Mouse (Mus musculus): ENCODE results near the gene Slc35a5. TPM values are rescaled to one million over a fixed set of nuclear protein-coding genes. Genes with fewer than 3 reads are reported as not detected.

Gene Slc35a5
- polyA plus RNA-seq, 1 experiment from 2014 or later: 14.8 TPM

DNA sequence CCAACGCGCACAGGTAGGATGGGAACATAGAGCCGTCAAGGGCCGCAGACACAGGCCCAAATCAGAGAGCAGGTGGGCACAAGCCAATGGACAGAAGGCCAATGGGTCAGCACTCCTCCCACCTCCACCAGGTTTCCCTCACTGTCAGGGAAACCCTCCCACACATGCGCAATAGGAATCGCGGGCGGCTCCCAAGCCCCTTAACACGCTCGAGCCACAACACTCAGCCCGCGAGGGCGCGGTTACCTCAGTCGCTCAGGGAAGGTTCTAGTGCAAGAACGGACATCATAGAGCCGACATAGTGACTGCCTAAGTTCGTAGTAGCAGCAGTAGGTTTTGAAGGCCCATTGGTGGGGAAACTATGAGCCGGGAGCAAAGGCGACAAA lies 377 bp downstream of the Slc35a5 start:
- peak overlapping the region; percentile 82 for H3K9ac ChIP-seq (ENCODE audit: low read length)
- DNase-seq (ENCODE audit: low spot score, missing footprints) (no peak), ATAC-seq (ENCODE audit: low FRiP score) (peak; percentile 77)
- peak overlapping the region; percentile 59 for H3K4me3 ChIP-seq (ENCODE audit: low read depth, low read length)
- 2% methylated on average over 20 of the region's 20 CpGs for WGBS
- no peaks in the 10 kb centered on the region for H3K27me3 ChIP-seq (ENCODE audit: control insufficient read depth, insufficient read depth, low read length)
- H3K36me3 ChIP-seq (ENCODE audit: control insufficient read depth, insufficient read depth, low read length): no peaks in the 10 kb centered on the region
- peak overlapping the region; percentile 74 for H3K27ac ChIP-seq (ENCODE audit: low read depth, low read length)
- peak overlapping the region; percentile 83 for H3K4me2 ChIP-seq
- peaks cover 8% of the 10 kb centered on the region for H3K4me1 ChIP-seq (ENCODE audit: control insufficient read depth, insufficient read depth, low read length)
- H3K9me3 ChIP-seq (ENCODE audit: control insufficient read depth, low read length): no peaks in the 10 kb centered on the region

DNA sequence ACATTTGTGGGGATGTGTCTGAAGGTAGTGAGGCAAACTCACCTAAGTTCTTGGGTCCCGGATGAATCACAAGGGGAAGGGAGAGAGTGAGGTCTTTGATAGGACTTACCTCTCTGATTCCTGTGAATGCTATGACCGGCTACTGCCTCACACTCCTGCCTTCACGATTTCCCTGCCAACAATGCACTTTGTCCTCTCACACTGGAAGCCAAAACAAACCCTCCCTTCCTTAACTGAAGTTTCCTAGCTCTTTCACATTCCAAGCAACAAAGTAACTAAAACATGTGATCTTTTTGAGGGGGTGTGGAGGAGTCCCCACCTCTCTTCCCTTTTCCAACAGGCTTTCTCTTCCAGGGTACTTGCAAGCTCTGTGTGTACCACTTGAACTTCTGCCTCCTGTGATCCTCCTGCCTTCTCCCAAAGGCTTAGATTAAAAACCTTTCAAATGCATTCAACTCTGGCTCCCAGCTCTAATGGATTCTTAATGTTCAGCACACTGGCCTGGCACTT lies 3.7 kb downstream of the Slc35a5 start:
- ATAC-seq (ENCODE audit: low FRiP score) (no peak), DNase-seq (ENCODE audit: low spot score, missing footprints) (no peak)
- no peak overlapping the region for H3K9ac ChIP-seq (ENCODE audit: low read length)
- no peak overlapping the region for H3K4me3 ChIP-seq (ENCODE audit: low read depth, low read length)
- no peak overlapping the region for H3K27ac ChIP-seq (ENCODE audit: low read depth, low read length)
- no peaks in the 10 kb centered on the region for H3K36me3 ChIP-seq (ENCODE audit: control insufficient read depth, insufficient read depth, low read length)
- WGBS: 88% methylated on average over 3 of the region's 3 CpGs
- H3K4me2 ChIP-seq: no peak overlapping the region
- peaks cover 8% of the 10 kb centered on the region for H3K4me1 ChIP-seq (ENCODE audit: control insufficient read depth, insufficient read depth, low read length)
- H3K9me3 ChIP-seq (ENCODE audit: control insufficient read depth, low read length): no peaks in the 10 kb centered on the region
- no peaks in the 10 kb centered on the region for H3K27me3 ChIP-seq (ENCODE audit: control insufficient read depth, insufficient read depth, low read length)

DNA sequence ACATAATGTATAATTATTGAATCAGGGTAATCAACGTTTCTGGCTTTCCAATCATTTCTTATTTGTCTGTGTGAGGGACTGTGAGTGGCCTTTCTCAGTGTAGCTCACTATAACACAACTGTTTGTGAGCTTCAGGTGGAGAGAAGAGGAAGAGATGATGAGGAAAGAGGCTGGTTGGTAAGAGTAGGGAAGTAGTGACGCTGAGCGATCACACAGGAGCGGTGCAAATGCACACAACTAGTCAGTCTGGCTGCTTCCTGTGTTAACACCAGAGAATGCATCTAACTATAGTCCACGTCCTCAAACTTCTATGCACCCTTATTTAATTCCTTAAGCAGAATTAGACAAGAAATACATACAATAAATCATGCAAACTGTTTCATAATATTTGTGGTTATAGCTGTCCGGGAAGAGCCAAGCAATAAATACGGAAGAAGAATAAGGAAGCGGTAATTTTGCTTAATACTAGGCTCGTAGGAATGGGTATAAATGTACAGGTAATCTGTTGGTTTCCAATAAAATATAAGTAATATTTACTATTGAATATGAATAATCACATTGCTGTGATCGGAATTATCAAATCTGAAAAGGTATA lies 9.9 kb downstream of the Slc35a5 start:
- Histone ChIP-seq H3K9me3 (ENCODE audit: control insufficient read depth, low read length) (no peaks in the 10 kb centered on the region), H3K4me1 (ENCODE audit: control insufficient read depth, insufficient read depth, low read length) (no peaks in the 10 kb centered on the region), H3K27ac (ENCODE audit: low read depth, low read length) (no peak overlapping the region), H3K4me2 (no peak overlapping the region), H3K4me3 (ENCODE audit: low read depth, low read length) (no peak overlapping the region), H3K9ac (ENCODE audit: low read length) (no peak overlapping the region), H3K27me3 (ENCODE audit: control insufficient read depth, insufficient read depth, low read length) (no peaks in the 10 kb centered on the region), H3K36me3 (ENCODE audit: control insufficient read depth, insufficient read depth, low read length) (peaks cover 8% of the 10 kb centered on the region; the same call in 1 of the 2 replicates)
- DNase-seq (ENCODE audit: low spot score, missing footprints) (no peak), ATAC-seq (ENCODE audit: low FRiP score) (no peak)
- 90% methylated on average over 10 of the region's 10 CpGs for WGBS

DNA sequence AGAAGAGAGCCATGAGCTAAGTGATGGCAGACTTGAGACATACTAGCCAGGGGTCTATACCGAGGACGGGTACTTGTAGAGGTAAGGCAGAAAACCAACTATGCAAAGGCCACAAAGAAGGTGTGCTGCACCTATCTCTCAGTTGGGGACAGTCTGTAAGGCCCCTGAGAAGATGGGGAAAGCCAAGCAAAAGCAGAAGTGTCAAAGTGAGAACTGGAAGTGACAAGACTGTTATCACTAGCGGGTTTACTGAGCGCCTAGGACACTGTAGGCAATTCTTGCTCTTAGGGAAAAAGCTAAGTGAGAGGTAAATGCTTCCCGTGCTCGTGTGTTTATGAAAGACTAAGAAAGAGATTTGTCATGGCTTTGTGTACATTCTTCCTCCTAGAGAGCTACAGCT lies 13.4 kb downstream of the Slc35a5 start:
- Histone ChIP-seq H3K9me3 (ENCODE audit: control insufficient read depth, low read length) (no peaks in the 10 kb centered on the region), H3K36me3 (ENCODE audit: control insufficient read depth, insufficient read depth, low read length) (peaks cover 21% of the 10 kb centered on the region; the same call in 1 of the 2 replicates), H3K27ac (ENCODE audit: low read depth, low read length) (no peak overlapping the region), H3K27me3 (ENCODE audit: control insufficient read depth, insufficient read depth, low read length) (no peaks in the 10 kb centered on the region), H3K4me3 (ENCODE audit: low read depth, low read length) (no peak overlapping the region), H3K4me2 (no peak overlapping the region), H3K9ac (ENCODE audit: low read length) (no peak overlapping the region), H3K4me1 (ENCODE audit: control insufficient read depth, insufficient read depth, low read length) (no peaks in the 10 kb centered on the region)
- 94% methylated on average over 6 of the region's 6 CpGs for WGBS
- ATAC-seq (ENCODE audit: low FRiP score) (no peak), DNase-seq (ENCODE audit: low spot score, missing footprints) (no peak)

DNA sequence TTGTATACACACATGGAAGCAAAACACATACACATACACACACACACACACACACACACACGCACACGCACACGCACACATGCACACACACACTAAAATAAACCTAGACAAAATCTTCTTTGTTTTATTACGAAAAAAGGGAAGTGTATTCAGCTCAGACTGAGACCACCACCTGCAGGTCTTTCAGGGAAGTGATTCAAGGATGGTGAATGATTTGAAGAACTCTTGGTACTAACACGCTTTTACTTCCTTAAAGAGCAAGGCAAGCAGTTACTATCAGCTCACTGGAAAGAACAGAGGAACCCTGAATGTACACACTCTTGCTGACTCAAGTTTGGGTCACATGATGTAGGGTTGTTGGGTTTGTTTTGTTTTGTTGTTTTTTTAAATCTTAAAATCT lies 15.9 kb downstream of the Slc35a5 start:
- DNase-seq (ENCODE audit: low spot score, missing footprints) (peak; percentile 44), ATAC-seq (ENCODE audit: low FRiP score) (no peak)
- Histone ChIP-seq H3K9me3 (ENCODE audit: control insufficient read depth, low read length) (no peaks in the 10 kb centered on the region; the same call in 1 of the 2 replicates), H3K36me3 (ENCODE audit: control insufficient read depth, insufficient read depth, low read length) (peaks cover 21% of the 10 kb centered on the region; the same call in 1 of the 2 replicates), H3K4me3 (ENCODE audit: low read depth, low read length) (no peak overlapping the region), H3K4me1 (ENCODE audit: control insufficient read depth, insufficient read depth, low read length) (no peaks in the 10 kb centered on the region), H3K9ac (ENCODE audit: low read length) (no peak overlapping the region), H3K27me3 (ENCODE audit: control insufficient read depth, insufficient read depth, low read length) (no peaks in the 10 kb centered on the region), H3K4me2 (no peak overlapping the region), H3K27ac (ENCODE audit: low read depth, low read length) (no peak overlapping the region)
- WGBS: 96% methylated on average over 5 of the region's 5 CpGs

DNA sequence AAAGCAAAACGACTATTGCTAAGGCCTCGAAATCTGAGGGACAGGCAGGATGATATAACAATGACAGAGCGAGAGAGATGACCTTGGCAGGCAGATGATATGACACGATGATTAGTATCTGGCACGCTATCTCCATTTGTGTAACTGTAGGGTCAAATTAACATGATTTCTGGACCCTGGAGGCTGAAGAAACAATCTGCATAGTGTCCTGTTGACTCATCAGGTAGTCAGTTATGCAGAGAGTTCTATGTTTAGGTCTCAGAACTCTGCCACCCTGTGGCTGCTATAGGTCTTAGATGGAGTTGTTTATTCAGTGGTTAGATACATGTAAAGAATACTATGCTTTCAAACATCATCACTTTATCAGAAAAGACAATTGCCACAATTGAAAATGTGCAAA lies 16.8 kb downstream of the Slc35a5 start:
- Histone ChIP-seq H3K4me2 (no peak overlapping the region), H3K9me3 (ENCODE audit: control insufficient read depth, low read length) (no peaks in the 10 kb centered on the region; the same call in 1 of the 2 replicates), H3K4me3 (ENCODE audit: low read depth, low read length) (no peak overlapping the region), H3K27ac (ENCODE audit: low read depth, low read length) (no peak overlapping the region), H3K9ac (ENCODE audit: low read length) (no peak overlapping the region), H3K27me3 (ENCODE audit: control insufficient read depth, insufficient read depth, low read length) (no peaks in the 10 kb centered on the region), H3K36me3 (ENCODE audit: control insufficient read depth, insufficient read depth, low read length) (peaks cover 21% of the 10 kb centered on the region; the same call in 1 of the 2 replicates), H3K4me1 (ENCODE audit: control insufficient read depth, insufficient read depth, low read length) (no peaks in the 10 kb centered on the region)
- ATAC-seq (ENCODE audit: low FRiP score): no peak
- DNase-seq (ENCODE audit: low spot score, missing footprints): peak; percentile 8
- 95% methylated on average over 5 of the region's 5 CpGs for WGBS

DNA sequence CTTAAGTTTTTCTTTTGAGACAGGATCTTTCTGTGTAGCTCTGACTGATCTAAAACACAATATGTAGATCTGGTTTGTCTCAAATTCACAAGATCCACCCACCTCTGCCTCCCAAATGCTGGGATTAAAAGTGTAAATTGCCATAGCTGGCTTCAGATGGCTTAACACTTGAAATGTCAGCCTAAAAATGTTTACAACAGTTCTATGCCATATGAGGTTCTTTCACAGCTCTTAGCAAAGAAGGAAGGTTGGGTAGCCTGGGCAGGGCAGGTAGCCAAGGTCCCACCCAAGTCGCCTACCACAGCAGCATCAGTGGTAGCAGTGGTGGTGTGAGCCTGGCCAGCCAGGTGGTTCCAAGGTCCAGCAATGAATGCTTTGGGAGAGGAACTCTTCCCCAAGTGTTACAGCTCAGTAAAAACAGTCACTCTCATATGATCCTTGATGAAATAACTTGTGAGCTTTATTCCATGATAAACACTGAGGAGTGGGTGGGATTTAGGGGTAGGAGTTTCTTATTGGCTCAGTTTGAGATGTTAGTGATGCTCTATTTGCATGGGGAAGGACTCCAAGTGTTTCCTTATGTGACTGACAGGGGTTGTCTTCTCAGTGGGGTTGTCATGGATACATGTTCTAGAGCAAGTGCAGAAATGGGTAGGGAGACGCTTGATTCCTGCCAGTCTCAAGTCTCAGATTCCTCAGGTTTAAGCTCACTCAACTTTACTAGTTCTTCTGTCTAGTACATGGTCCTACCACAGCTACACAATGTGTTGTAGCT lies 30.4 kb downstream of the Slc35a5 start:
- H3K9ac ChIP-seq (ENCODE audit: low read length): no peak overlapping the region
- ATAC-seq (ENCODE audit: low FRiP score) (no peak), DNase-seq (ENCODE audit: low spot score, missing footprints) (no peak)
- no peaks in the 10 kb centered on the region for H3K27me3 ChIP-seq (ENCODE audit: control insufficient read depth, insufficient read depth, low read length)
- 88% methylated on average over 2 of the region's 2 CpGs for WGBS
- H3K4me3 ChIP-seq (ENCODE audit: low read depth, low read length): no peak overlapping the region
- no peaks in the 10 kb centered on the region for H3K4me1 ChIP-seq (ENCODE audit: control insufficient read depth, insufficient read depth, low read length)
- no peaks in the 10 kb centered on the region for H3K36me3 ChIP-seq (ENCODE audit: control insufficient read depth, insufficient read depth, low read length)
- no peak overlapping the region for H3K27ac ChIP-seq (ENCODE audit: low read depth, low read length)
- no peaks in the 10 kb centered on the region for H3K9me3 ChIP-seq (ENCODE audit: control insufficient read depth, low read length)
- H3K4me2 ChIP-seq: no peak overlapping the region

DNA sequence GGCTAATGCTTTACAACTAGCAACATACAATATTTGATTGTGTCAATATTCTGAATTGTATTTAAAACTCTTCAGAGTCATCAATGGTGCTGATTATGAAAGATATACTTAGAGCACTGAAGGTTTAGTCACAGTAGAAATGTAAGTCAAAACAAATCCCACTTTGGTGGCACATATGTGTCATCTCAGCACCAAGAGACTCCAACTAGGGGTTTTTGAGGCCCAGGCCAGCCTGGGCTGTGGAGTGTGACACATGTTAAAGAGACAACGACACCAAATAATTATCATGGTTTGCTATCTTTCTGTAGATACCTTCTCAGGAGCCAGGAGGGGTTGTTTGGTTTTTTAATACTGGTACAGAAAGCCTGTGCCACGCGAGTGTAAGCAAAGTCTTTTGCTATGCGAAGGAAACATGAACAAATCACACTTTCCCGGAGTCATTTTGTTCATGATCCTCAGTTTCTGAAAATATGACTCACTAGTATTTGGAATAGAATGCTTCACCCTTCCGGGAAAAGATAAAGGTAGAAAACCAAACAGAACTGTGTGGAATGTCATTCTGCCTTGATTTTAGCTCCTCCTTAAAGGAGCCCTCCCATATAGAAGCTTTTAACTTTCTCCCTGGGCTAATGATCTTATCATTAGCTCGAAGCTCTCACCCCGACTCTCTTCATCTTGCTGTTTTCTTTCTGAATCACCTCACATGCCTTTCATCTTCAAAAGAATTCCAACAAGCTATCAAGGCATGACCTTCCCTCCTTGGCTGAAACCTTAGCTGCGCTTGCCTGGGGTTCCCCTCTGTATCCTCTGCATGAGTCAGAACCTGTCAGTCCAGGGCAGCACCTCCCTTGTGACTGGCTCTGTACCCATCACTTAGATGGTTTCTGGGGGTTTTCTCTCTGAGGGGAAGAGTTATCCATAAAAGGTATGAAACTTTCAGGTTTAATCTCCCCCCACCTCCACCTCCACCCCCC lies 34.0 kb downstream of the Slc35a5 start:
- Histone ChIP-seq H3K27ac (ENCODE audit: low read depth, low read length) (no peak overlapping the region), H3K27me3 (ENCODE audit: control insufficient read depth, insufficient read depth, low read length) (no peaks in the 10 kb centered on the region), H3K9ac (ENCODE audit: low read length) (no peak overlapping the region), H3K4me1 (ENCODE audit: control insufficient read depth, insufficient read depth, low read length) (no peaks in the 10 kb centered on the region), H3K9me3 (ENCODE audit: control insufficient read depth, low read length) (no peaks in the 10 kb centered on the region), H3K36me3 (ENCODE audit: control insufficient read depth, insufficient read depth, low read length) (no peaks in the 10 kb centered on the region), H3K4me3 (ENCODE audit: low read depth, low read length) (no peak overlapping the region), H3K4me2 (no peak overlapping the region)
- no peak for ATAC-seq (ENCODE audit: low FRiP score)
- 72% methylated on average over 9 of the region's 9 CpGs for WGBS
- DNase-seq (ENCODE audit: low spot score, missing footprints): no peak
